Mouse (Mus musculus): Measurements from ENCODE around the gene Ddc. TPM values are rescaled to one million over a fixed set of nuclear protein-coding genes. Genes with fewer than 3 reads are reported as not detected.

The Ddc gene
- polyA plus RNA-seq, 1 experiment from 2014 or later, result 48.7 TPM

DNA sequence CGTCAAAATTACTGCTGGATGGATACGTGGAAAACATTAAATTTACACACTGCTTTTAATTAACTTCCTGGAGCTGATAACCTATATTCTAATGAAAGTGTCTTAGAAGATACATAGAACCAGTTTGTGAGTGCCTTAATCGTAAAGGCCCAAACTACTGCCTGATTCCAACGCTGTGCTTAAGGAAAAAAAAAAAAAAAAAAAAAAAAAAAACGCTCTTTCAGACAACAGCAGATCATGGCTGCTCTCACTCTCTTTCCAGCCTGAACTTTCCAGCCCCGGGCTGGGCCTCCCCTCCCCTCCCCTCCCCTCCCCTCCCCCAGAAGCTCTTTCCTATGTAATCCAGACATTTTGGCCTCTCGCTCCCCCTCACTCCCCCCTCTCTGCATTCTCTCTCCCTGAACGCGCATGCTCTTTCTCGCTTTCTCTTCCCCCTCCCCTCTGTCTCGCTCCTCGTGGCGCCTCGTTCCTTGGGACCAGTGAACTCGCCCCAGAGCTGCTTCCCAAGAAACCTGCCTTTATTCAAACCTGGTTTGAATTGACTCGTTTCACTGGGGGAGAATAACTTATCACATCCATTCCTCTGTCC lies 76.5 kb downstream of the Ddc start:
- H3K9ac ChIP-seq (ENCODE audit: low read length), result peak overlapping the region; percentile 49
- H3K4me2 ChIP-seq (ENCODE audit: low read depth, low read length), result no peak overlapping the region
- ATAC-seq (ENCODE audit: insufficient read depth, low FRiP score), result peak; percentile 87
- no peaks in the 10 kb centered on the region for H3K9me3 ChIP-seq (replicated peaks; ENCODE audit: control insufficient read depth, low read length)
- WGBS, result 15% methylated on average over 16 of the region's 16 CpGs
- peak overlapping the region; percentile 93 for H3K27ac ChIP-seq (ENCODE audit: low read length)
- peaks cover 44% of the 10 kb centered on the region for H3K4me1 ChIP-seq (ENCODE audit: control insufficient read depth, insufficient read depth, low read length)
- no peaks in the 10 kb centered on the region for H3K36me3 ChIP-seq (ENCODE audit: control insufficient read depth, insufficient read depth, low read length)
- no peaks in the 10 kb centered on the region for H3K27me3 ChIP-seq (ENCODE audit: control insufficient read depth, insufficient read depth, low read length)
- H3K4me3 ChIP-seq (replicated peaks; ENCODE audit: low read length), result no peak overlapping the region

DNA sequence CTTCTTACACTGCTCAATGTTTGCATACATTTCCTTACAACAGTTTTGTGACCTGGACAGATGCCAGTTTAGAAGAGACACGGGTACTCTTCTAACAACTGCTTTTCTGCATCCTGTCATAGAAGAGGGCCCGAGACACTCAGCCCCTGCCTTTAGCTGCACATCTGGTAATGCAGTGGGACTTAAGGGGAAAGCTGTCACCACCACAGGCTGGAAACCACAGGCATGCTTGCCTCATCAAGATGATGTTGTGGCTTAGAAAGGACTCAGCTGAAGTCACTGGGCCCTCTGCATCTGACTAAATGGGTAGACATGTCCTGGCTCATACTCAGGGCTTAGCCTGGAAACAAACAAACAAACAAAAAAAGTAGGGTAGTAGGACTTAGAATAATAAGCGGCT lies 77.2 kb downstream of the Ddc start:
- WGBS, result 44% methylated on average over 3 of the region's 3 CpGs
- H3K9ac ChIP-seq (ENCODE audit: low read length), result 0 out of 2 replicates have a peak overlapping the region, but pooled peaks have one; percentile 49
- no peak for ATAC-seq (ENCODE audit: insufficient read depth, low FRiP score)
- no peak overlapping the region for H3K4me2 ChIP-seq (ENCODE audit: low read depth, low read length)
- H3K4me3 ChIP-seq (replicated peaks; ENCODE audit: low read length), result no peak overlapping the region
- H3K36me3 ChIP-seq (ENCODE audit: control insufficient read depth, insufficient read depth, low read length), result no peaks in the 10 kb centered on the region
- H3K27ac ChIP-seq (ENCODE audit: low read length), result peak overlapping the region; percentile 93
- H3K9me3 ChIP-seq (replicated peaks; ENCODE audit: control insufficient read depth, low read length), result no peaks in the 10 kb centered on the region
- no peaks in the 10 kb centered on the region for H3K27me3 ChIP-seq (ENCODE audit: control insufficient read depth, insufficient read depth, low read length)
- H3K4me1 ChIP-seq (ENCODE audit: control insufficient read depth, insufficient read depth, low read length), result peaks cover 47% of the 10 kb centered on the region

DNA sequence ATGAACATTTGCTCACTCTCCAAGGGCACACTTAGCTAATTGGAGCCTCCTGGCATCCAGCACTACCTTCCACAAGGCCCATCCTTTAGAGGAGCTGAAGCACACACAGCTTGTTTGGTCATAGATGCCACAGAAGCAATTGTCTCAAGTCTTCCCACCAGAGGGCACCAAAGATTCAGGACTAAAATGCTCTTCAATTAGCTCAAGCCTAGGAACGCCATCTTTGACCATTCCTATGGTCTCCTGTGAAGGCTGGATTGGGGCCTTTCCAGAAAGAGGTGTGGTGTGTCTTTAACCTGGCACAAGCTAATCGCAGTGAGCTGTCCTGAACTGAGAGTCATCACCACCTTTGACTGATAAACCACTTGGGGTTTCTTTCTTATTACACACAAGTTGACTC lies 77.7 kb downstream of the Ddc start:
- Histone ChIP-seq H3K27ac (ENCODE audit: low read length) (peak overlapping the region; percentile 93), H3K9ac (ENCODE audit: low read length) (0 out of 2 replicates have a peak overlapping the region, but pooled peaks have one; percentile 10), H3K4me1 (ENCODE audit: control insufficient read depth, insufficient read depth, low read length) (peaks cover 48% of the 10 kb centered on the region)

DNA sequence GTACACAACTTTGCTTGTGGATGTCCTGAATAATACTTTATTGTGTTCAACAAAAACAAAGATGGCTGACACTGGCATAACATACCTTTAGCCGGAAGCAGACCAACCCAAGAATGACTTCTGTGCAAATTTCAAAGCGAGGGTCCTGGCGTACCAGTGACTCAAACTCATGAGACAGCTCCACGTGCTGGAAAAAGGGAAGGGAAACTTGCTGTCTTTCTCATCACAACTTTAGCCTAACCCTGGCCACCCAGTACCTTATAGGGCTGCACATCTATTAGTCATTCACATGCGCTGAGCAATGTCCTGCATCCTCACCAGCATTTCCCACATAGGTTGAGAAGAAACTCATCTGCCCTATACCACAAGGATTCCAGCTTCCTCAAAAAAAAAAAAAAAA lies 78.7 kb downstream of the Ddc start:
- no peak overlapping the region for H3K4me3 ChIP-seq (replicated peaks; ENCODE audit: low read length)

More for the DNA sequence above, 77.7 kb downstream of the Ddc start:
- Histone ChIP-seq H3K9me3 (replicated peaks; ENCODE audit: control insufficient read depth, low read length) (no peaks in the 10 kb centered on the region), H3K4me2 (ENCODE audit: low read depth, low read length) (no peak overlapping the region), H3K27me3 (ENCODE audit: control insufficient read depth, insufficient read depth, low read length) (no peaks in the 10 kb centered on the region), H3K36me3 (ENCODE audit: control insufficient read depth, insufficient read depth, low read length) (no peaks in the 10 kb centered on the region), H3K4me3 (replicated peaks; ENCODE audit: low read length) (no peak overlapping the region)
- ATAC-seq (ENCODE audit: insufficient read depth, low FRiP score), result peak; percentile 45; the same call in 1 of the 2 replicates
- 1% methylated on average over 2 of the region's 2 CpGs for WGBS

DNA sequence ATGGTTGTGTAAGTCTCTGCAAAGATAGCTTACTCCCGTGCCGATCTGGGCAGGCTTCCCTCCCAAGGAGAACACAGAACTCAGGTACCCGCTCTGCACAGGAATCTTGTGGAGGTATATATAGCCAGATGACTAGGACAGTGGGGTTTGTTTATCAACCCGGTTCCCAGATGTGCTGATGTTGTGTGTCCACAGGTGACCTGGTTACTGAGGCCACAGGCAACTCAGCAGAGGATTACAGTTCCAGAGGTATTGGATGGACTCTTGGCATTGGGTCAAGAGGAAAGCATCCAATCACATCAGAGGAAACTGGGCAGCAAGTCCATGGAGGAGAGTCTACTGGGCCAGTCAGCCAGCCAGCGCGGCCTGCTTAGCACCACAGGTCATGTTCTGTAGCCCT lies 79.1 kb downstream of the Ddc start:
- H3K4me2 ChIP-seq (ENCODE audit: low read depth, low read length), result no peak overlapping the region
- ATAC-seq (ENCODE audit: insufficient read depth, low FRiP score), result no peak
- WGBS, result 88% methylated on average over 6 of the region's 6 CpGs

More for the DNA sequence above, 78.7 kb downstream of the Ddc start:
- H3K36me3 ChIP-seq (ENCODE audit: control insufficient read depth, insufficient read depth, low read length), result no peaks in the 10 kb centered on the region
- WGBS, result 92% methylated on average over 5 of the region's 5 CpGs
- no peaks in the 10 kb centered on the region for H3K9me3 ChIP-seq (replicated peaks; ENCODE audit: control insufficient read depth, low read length)
- H3K4me2 ChIP-seq (ENCODE audit: low read depth, low read length), result no peak overlapping the region
- no peaks in the 10 kb centered on the region for H3K27me3 ChIP-seq (ENCODE audit: control insufficient read depth, insufficient read depth, low read length)
- H3K4me1 ChIP-seq (ENCODE audit: control insufficient read depth, insufficient read depth, low read length), result peaks cover 38% of the 10 kb centered on the region
- H3K9ac ChIP-seq (ENCODE audit: low read length), result no peak overlapping the region
- no peak overlapping the region for H3K27ac ChIP-seq (ENCODE audit: low read length)
- ATAC-seq (ENCODE audit: insufficient read depth, low FRiP score), result no peak

DNA sequence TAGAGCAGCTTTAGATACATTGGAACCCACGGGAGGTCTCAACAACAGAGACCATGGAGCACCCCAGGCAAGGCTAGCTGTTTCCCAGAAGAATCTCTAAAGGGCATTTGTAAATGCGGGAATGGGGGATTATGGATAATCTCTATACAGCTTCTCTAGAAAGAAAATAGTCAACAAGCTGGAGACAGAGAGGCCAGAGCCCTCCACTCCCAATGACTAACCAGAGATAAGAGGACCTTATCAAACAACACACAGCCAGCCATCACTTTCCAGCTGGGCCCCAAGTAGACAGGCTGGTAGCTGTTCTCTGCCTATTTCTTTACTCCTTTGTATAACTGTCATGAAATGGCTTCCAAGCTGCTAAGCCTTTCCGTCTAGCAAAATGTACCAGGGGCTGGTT lies 82.2 kb downstream of the Ddc start:
- 0 out of 2 replicates have a peak, but pooled peaks have one; percentile 19 for ATAC-seq (ENCODE audit: insufficient read depth, low FRiP score)
- no peak overlapping the region for H3K9ac ChIP-seq (ENCODE audit: low read length)
- H3K4me1 ChIP-seq (ENCODE audit: control insufficient read depth, insufficient read depth, low read length), result peaks cover 10% of the 10 kb centered on the region
- H3K4me2 ChIP-seq (ENCODE audit: low read depth, low read length), result no peak overlapping the region
- no peak overlapping the region for H3K4me3 ChIP-seq (replicated peaks; ENCODE audit: low read length)
- no peaks in the 10 kb centered on the region for H3K27me3 ChIP-seq (ENCODE audit: control insufficient read depth, insufficient read depth, low read length)
- no peaks in the 10 kb centered on the region for H3K36me3 ChIP-seq (ENCODE audit: control insufficient read depth, insufficient read depth, low read length)
- H3K27ac ChIP-seq (ENCODE audit: low read length), result no peak overlapping the region
- no peaks in the 10 kb centered on the region for H3K9me3 ChIP-seq (replicated peaks; ENCODE audit: control insufficient read depth, low read length)
- WGBS, result 58% methylated on average over 3 of the region's 3 CpGs

More for the DNA sequence above, 79.1 kb downstream of the Ddc start:
- peaks cover 34% of the 10 kb centered on the region for H3K4me1 ChIP-seq (ENCODE audit: control insufficient read depth, insufficient read depth, low read length)
- no peaks in the 10 kb centered on the region for H3K27me3 ChIP-seq (ENCODE audit: control insufficient read depth, insufficient read depth, low read length)
- H3K9ac ChIP-seq (ENCODE audit: low read length), result 0 out of 2 replicates have a peak overlapping the region, but pooled peaks have one; percentile 1
- no peak overlapping the region for H3K27ac ChIP-seq (ENCODE audit: low read length)
- H3K4me3 ChIP-seq (replicated peaks; ENCODE audit: low read length), result no peak overlapping the region
- no peaks in the 10 kb centered on the region for H3K9me3 ChIP-seq (replicated peaks; ENCODE audit: control insufficient read depth, low read length)
- H3K36me3 ChIP-seq (ENCODE audit: control insufficient read depth, insufficient read depth, low read length), result no peaks in the 10 kb centered on the region

DNA sequence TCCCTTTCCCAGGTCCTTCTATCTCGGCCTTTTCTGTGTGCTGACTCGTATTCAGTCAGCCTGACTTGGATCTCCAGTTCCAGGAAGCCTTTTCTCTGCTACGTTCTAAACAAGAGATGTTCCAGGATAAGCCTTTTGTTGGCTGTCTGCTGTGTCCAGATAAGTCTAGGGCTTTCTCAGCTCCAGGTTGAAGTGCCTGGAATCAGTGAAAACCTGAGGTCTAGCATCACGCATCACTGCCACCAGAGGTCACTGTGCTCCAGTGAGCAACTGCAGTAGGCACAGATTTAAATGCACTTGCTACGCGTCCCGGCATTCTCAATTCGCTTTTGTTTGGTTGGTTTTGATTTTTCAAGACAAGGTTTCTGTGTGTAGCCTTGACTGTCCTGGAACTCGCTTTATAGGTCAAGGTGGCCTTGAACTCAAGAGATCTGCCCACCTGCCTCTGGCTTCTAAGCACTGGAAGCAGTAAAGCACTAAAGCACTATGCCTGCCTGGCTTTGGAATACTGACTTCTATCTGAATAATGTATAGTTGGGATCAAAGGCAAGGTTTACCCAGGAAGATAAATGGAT lies 86.0 kb downstream of the Ddc start:
- WGBS, result 20% methylated on average over 9 of the region's 9 CpGs
- Histone ChIP-seq H3K4me1 (ENCODE audit: control insufficient read depth, insufficient read depth, low read length) (peaks cover 11% of the 10 kb centered on the region), H3K4me3 (replicated peaks; ENCODE audit: low read length) (0 out of 2 replicates have a peak overlapping the region, but pooled peaks have one; percentile 9), H3K9ac (ENCODE audit: low read length) (peak overlapping the region; percentile 53; the same call in 1 of the 2 replicates), H3K27ac (ENCODE audit: low read length) (no peak overlapping the region), H3K36me3 (ENCODE audit: control insufficient read depth, insufficient read depth, low read length) (no peaks in the 10 kb centered on the region), H3K4me2 (ENCODE audit: low read depth, low read length) (peak overlapping the region; percentile 35; the same call in 1 of the 2 replicates), H3K9me3 (replicated peaks; ENCODE audit: control insufficient read depth, low read length) (no peaks in the 10 kb centered on the region), H3K27me3 (ENCODE audit: control insufficient read depth, insufficient read depth, low read length) (no peaks in the 10 kb centered on the region)
- 0 out of 2 replicates have a peak, but pooled peaks have one; percentile 23 for ATAC-seq (ENCODE audit: insufficient read depth, low FRiP score)

DNA sequence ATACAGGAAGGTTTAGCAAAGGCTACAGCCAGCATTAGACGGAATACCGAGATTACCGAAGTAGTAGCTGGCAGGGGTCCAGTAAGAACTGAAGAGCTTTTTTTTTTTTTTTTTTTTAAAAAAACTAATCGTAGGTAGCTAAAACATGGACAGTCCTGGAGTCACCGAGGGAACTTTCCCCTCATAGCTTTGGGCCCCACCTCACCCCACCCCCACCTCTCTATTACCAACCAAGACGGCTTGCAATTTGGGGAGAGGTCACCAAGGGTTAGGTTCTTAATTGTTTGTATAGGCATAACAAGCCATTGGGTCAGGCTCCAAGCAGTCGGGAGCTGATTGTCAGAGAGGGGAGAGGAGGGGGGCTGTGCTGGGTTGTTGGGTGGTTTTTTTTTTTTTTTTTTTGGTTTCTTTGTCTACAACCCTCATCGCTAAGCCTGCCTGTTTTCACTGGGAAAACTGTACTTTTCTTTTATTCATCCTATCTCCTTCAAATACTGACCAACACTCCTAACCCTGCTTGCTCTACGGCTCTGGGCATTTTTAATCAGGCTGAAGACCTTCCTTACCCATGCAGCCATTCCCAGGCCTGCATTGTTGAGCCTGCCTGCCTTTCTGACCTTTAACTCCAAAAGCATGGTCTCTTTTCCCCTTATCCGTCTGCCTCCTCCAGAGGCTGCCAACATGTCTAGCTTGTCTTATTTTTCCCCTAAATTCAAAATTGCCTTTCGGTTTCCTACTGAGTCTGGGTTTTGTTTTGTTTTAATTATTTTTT lies 88.4 kb downstream of the Ddc start:
- ATAC-seq (ENCODE audit: insufficient read depth, low FRiP score), result 0 out of 2 replicates have a peak, but pooled peaks have one; percentile 0
- WGBS, result 6% methylated on average over 11 of the region's 11 CpGs
- Histone ChIP-seq H3K4me2 (ENCODE audit: low read depth, low read length) (peak overlapping the region; percentile 87), H3K27me3 (ENCODE audit: control insufficient read depth, insufficient read depth, low read length) (no peaks in the 10 kb centered on the region), H3K4me1 (ENCODE audit: control insufficient read depth, insufficient read depth, low read length) (0 out of 2 replicates have a peak, but pooled peaks cover 5% of the 10 kb centered on the region), H3K27ac (ENCODE audit: low read length) (peak overlapping the region; percentile 99), H3K9ac (ENCODE audit: low read length) (peak overlapping the region; percentile 93), H3K4me3 (replicated peaks; ENCODE audit: low read length) (peak overlapping the region; percentile 80), H3K36me3 (ENCODE audit: control insufficient read depth, insufficient read depth, low read length) (no peaks in the 10 kb centered on the region), H3K9me3 (replicated peaks; ENCODE audit: control insufficient read depth, low read length) (no peaks in the 10 kb centered on the region)

Measured in stomach, embryonic 16.5 days (tissue).